Mouse (Mus musculus): ENCODE measurements around the gene Gjc1. TPM values are rescaled to one million over a fixed set of nuclear protein-coding genes. Genes with fewer than 3 reads are reported as not detected.

Gene Gjc1
- polyA plus RNA-seq, 1 experiment from 2014 or later: 106 TPM

- H3K4me2 ChIP-seq (ENCODE audit: low read depth, severe bottlenecking): no peak overlapping the region
- no peaks in the 10 kb centered on the region for H3K9me3 ChIP-seq (ENCODE audit: control insufficient read depth, low read length)
- H3K9ac ChIP-seq (ENCODE audit: low read length): no peak overlapping the region
- no peak overlapping the region for H3K27ac ChIP-seq (replicated peaks; ENCODE audit: low read depth, low read length)
- H3K4me3 ChIP-seq (ENCODE audit: low read depth, low read length): no peak overlapping the region
- H3K4me1 ChIP-seq (ENCODE audit: control insufficient read depth, insufficient read depth, low read length): no peaks in the 10 kb centered on the region
- H3K27me3 ChIP-seq (ENCODE audit: control insufficient read depth, insufficient read depth, low read length): no peaks in the 10 kb centered on the region
- WGBS: 92% methylated on average over 9 of the region's 9 CpGs
- ATAC-seq (ENCODE audit: insufficient number of reproducible peaks, low FRiP score, low TSS enrichment, low read depth) (no peak), DNase-seq (ENCODE audit: low spot score) (no peak)
- peaks cover 28% of the 10 kb centered on the region for H3K36me3 ChIP-seq (ENCODE audit: control insufficient read depth, insufficient read depth, low read length)
Observed at GRCm38 (mm10) chr11:102838616-102839150, 19.2 kb upstream of the Gjc1 start.

GRCm38 (mm10) chr11:102838126-102838525, 18.6 kb upstream of the Gjc1 start:
- Histone ChIP-seq H3K4me1 (ENCODE audit: control insufficient read depth, insufficient read depth, low read length) (no peaks in the 10 kb centered on the region), H3K36me3 (ENCODE audit: control insufficient read depth, insufficient read depth, low read length) (peaks cover 27% of the 10 kb centered on the region), H3K9me3 (ENCODE audit: control insufficient read depth, low read length) (no peaks in the 10 kb centered on the region), H3K27ac (replicated peaks; ENCODE audit: low read depth, low read length) (no peak overlapping the region), H3K4me2 (ENCODE audit: low read depth, severe bottlenecking) (no peak overlapping the region), H3K4me3 (ENCODE audit: low read depth, low read length) (no peak overlapping the region), H3K27me3 (ENCODE audit: control insufficient read depth, insufficient read depth, low read length) (no peaks in the 10 kb centered on the region), H3K9ac (ENCODE audit: low read length) (no peak overlapping the region)
- 89% methylated on average over 2 of the region's 2 CpGs for WGBS
- DNase-seq (ENCODE audit: low spot score) (no peak), ATAC-seq (ENCODE audit: insufficient number of reproducible peaks, low FRiP score, low TSS enrichment, low read depth) (no peak)

GRCm38 (mm10) chr11:102837385-102837784, 17.9 kb upstream of the Gjc1 start:
- Histone ChIP-seq H3K9me3 (ENCODE audit: control insufficient read depth, low read length) (no peaks in the 10 kb centered on the region), H3K9ac (ENCODE audit: low read length) (no peak overlapping the region), H3K4me2 (ENCODE audit: low read depth, severe bottlenecking) (no peak overlapping the region), H3K27ac (replicated peaks; ENCODE audit: low read depth, low read length) (no peak overlapping the region), H3K4me3 (ENCODE audit: low read depth, low read length) (no peak overlapping the region), H3K36me3 (ENCODE audit: control insufficient read depth, insufficient read depth, low read length) (peaks cover 24% of the 10 kb centered on the region), H3K27me3 (ENCODE audit: control insufficient read depth, insufficient read depth, low read length) (no peaks in the 10 kb centered on the region), H3K4me1 (ENCODE audit: control insufficient read depth, insufficient read depth, low read length) (no peaks in the 10 kb centered on the region)
- ATAC-seq (ENCODE audit: insufficient number of reproducible peaks, low FRiP score, low TSS enrichment, low read depth): no peak
- DNase-seq (ENCODE audit: low spot score): no peak
- 100% methylated on average over 1 of the region's 1 CpGs for WGBS

- Histone ChIP-seq H3K27me3 (ENCODE audit: control insufficient read depth, insufficient read depth, low read length) (no peaks in the 10 kb centered on the region), H3K36me3 (ENCODE audit: control insufficient read depth, insufficient read depth, low read length) (peaks cover 23% of the 10 kb centered on the region)
- WGBS: 86% methylated on average over 9 of the region's 9 CpGs
Observed at GRCm38 (mm10) chr11:102836146-102836545, 16.6 kb upstream of the Gjc1 start.

GRCm38 (mm10) chr11:102835549-102835948, 16.0 kb upstream of the Gjc1 start, which contains the start of gene Higd1b:
Gene Higd1b (plus strand): TSS chr11:102835849.
- DNase-seq (ENCODE audit: low spot score) (no peak), ATAC-seq (ENCODE audit: insufficient number of reproducible peaks, low FRiP score, low TSS enrichment, low read depth) (no peak)
- H3K36me3 ChIP-seq (ENCODE audit: control insufficient read depth, insufficient read depth, low read length): peaks cover 20% of the 10 kb centered on the region; the same call in 1 of the 2 replicates
- H3K4me1 ChIP-seq (ENCODE audit: control insufficient read depth, insufficient read depth, low read length): no peaks in the 10 kb centered on the region
- H3K9ac ChIP-seq (ENCODE audit: low read length): no peak within 1 kb of the TSS
- H3K9me3 ChIP-seq (ENCODE audit: control insufficient read depth, low read length): no peaks in the 10 kb centered on the region
- H3K4me3 ChIP-seq (ENCODE audit: low read depth, low read length): no peak within 1 kb of the TSS
- 72% methylated on average over 4 of the region's 4 CpGs for WGBS
- H3K27me3 ChIP-seq (ENCODE audit: control insufficient read depth, insufficient read depth, low read length): no peaks in the 10 kb centered on the region
- H3K4me2 ChIP-seq (ENCODE audit: low read depth, severe bottlenecking): no peak within 1 kb of the TSS
- no peak within 1 kb of the TSS for H3K27ac ChIP-seq (replicated peaks; ENCODE audit: low read depth, low read length)

More at GRCm38 (mm10) chr11:102836146-102836545, 16.6 kb upstream of the Gjc1 start:
- H3K4me3 ChIP-seq (ENCODE audit: low read depth, low read length): no peak overlapping the region
- no peak overlapping the region for H3K9ac ChIP-seq (ENCODE audit: low read length)
- ATAC-seq (ENCODE audit: insufficient number of reproducible peaks, low FRiP score, low TSS enrichment, low read depth): no peak
- H3K4me2 ChIP-seq (ENCODE audit: low read depth, severe bottlenecking): no peak overlapping the region
- no peak for DNase-seq (ENCODE audit: low spot score)
- H3K9me3 ChIP-seq (ENCODE audit: control insufficient read depth, low read length): no peaks in the 10 kb centered on the region
- H3K4me1 ChIP-seq (ENCODE audit: control insufficient read depth, insufficient read depth, low read length): no peaks in the 10 kb centered on the region
- H3K27ac ChIP-seq (replicated peaks; ENCODE audit: low read depth, low read length): no peak overlapping the region

GRCm38 (mm10) chr11:102834219-102834618, 14.7 kb upstream of the Gjc1 start:
- no peak for DNase-seq (ENCODE audit: low spot score)
- no peak overlapping the region for H3K27ac ChIP-seq (replicated peaks; ENCODE audit: low read depth, low read length)
- H3K4me1 ChIP-seq (ENCODE audit: control insufficient read depth, insufficient read depth, low read length): no peaks in the 10 kb centered on the region
- H3K9ac ChIP-seq (ENCODE audit: low read length): 0 out of 2 replicates have a peak overlapping the region, but pooled peaks have one; percentile 7
- no peak for ATAC-seq (ENCODE audit: insufficient number of reproducible peaks, low FRiP score, low TSS enrichment, low read depth)
- H3K4me3 ChIP-seq (ENCODE audit: low read depth, low read length): no peak overlapping the region
- 91% methylated on average over 10 of the region's 10 CpGs for WGBS
- no peak overlapping the region for H3K4me2 ChIP-seq (ENCODE audit: low read depth, severe bottlenecking)
- no peaks in the 10 kb centered on the region for H3K9me3 ChIP-seq (ENCODE audit: control insufficient read depth, low read length)
- peaks cover 10% of the 10 kb centered on the region; the same call in 1 of the 2 replicates for H3K36me3 ChIP-seq (ENCODE audit: control insufficient read depth, insufficient read depth, low read length)
- H3K27me3 ChIP-seq (ENCODE audit: control insufficient read depth, insufficient read depth, low read length): no peaks in the 10 kb centered on the region

GRCm38 (mm10) chr11:102832700-102833297, 13.3 kb upstream of the Gjc1 start:
- DNase-seq (ENCODE audit: low spot score) (no peak), ATAC-seq (ENCODE audit: insufficient number of reproducible peaks, low FRiP score, low TSS enrichment, low read depth) (no peak)
- Histone ChIP-seq H3K36me3 (ENCODE audit: control insufficient read depth, insufficient read depth, low read length) (peaks cover 8% of the 10 kb centered on the region; the same call in 1 of the 2 replicates), H3K27me3 (ENCODE audit: control insufficient read depth, insufficient read depth, low read length) (no peaks in the 10 kb centered on the region), H3K27ac (replicated peaks; ENCODE audit: low read depth, low read length) (no peak overlapping the region), H3K9me3 (ENCODE audit: control insufficient read depth, low read length) (no peaks in the 10 kb centered on the region), H3K4me3 (ENCODE audit: low read depth, low read length) (no peak overlapping the region), H3K4me1 (ENCODE audit: control insufficient read depth, insufficient read depth, low read length) (no peaks in the 10 kb centered on the region), H3K9ac (ENCODE audit: low read length) (no peak overlapping the region), H3K4me2 (ENCODE audit: low read depth, severe bottlenecking) (no peak overlapping the region)
- 71% methylated on average over 18 of the region's 18 CpGs for WGBS

GRCm38 (mm10) chr11:102830276-102830675, 10.8 kb upstream of the Gjc1 start:
- no peaks in the 10 kb centered on the region for H3K27me3 ChIP-seq (ENCODE audit: control insufficient read depth, insufficient read depth, low read length)
- ATAC-seq (ENCODE audit: insufficient number of reproducible peaks, low FRiP score, low TSS enrichment, low read depth): no peak
- WGBS: 76% methylated on average over 4 of the region's 4 CpGs

More at GRCm38 (mm10) chr11:102830276-102830675, 10.8 kb upstream of the Gjc1 start:
- H3K4me1 ChIP-seq (ENCODE audit: control insufficient read depth, insufficient read depth, low read length): no peaks in the 10 kb centered on the region
- H3K4me3 ChIP-seq (ENCODE audit: low read depth, low read length): no peak overlapping the region
- no peaks in the 10 kb centered on the region for H3K9me3 ChIP-seq (ENCODE audit: control insufficient read depth, low read length)
- H3K9ac ChIP-seq (ENCODE audit: low read length): no peak overlapping the region
- no peak overlapping the region for H3K4me2 ChIP-seq (ENCODE audit: low read depth, severe bottlenecking)
- H3K27ac ChIP-seq (replicated peaks; ENCODE audit: low read depth, low read length): no peak overlapping the region
- H3K36me3 ChIP-seq (ENCODE audit: control insufficient read depth, insufficient read depth, low read length): no peaks in the 10 kb centered on the region
- DNase-seq (ENCODE audit: low spot score): no peak

All from limb, embryonic 11.5 days (tissue).